Mouse (Mus musculus) frontal cortex, postnatal 36 days (tissue): ENCODE measurements at regions not wholly inside any gene's neighbourhood (a gene's known extent, or its start where the extent isn't known, plus 50 kb on each side); places are given as distances from the start of the nearest gene placed in this dataset.

Source experiments
- DNase-seq, 2 experiments: peaks; one replicate each; pipeline ENCODE4 v3.0.0; 2022; ENCODE audit warnings: low spot score in 2 of 2

DNA sequence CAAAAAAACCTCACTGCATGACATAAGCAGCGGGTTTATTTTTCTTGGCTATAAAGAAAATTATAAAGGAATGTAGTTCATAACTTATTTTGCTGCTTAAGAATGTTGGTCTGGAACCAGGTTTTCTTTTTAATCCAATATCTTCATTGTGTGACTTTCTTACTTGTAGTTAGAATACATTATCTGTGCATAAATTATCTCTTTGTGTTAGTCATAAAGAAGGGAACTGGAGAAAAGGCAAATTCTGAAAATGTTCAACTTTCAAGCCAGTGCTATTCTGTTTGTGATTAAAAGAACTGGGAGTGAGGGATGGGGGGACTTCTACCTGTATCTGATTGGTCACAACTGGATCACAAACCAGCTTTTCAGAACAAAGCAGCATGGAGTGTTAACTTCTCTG is 551.1 kb upstream of the Cpxcr1 start:
- peak in 1 of 2 experiments; percentile 1 for DNase-seq

GRCm38 (mm10) chrX:115929461-115929860 is 519.3 kb upstream of the Cpxcr1 start:
- DNase-seq = no peak
